Mouse (Mus musculus) C2C12 (cell line): ENCODE measurements around the gene Map3k4. TPM values are rescaled to one million over a fixed set of nuclear protein-coding genes. Genes with fewer than 3 reads are reported as not detected.

Experiments
- H3K27me3 ChIP-seq: one replicate; pipeline ENCODE4 v1.6.1; 2011; ENCODE audit not compliant: control insufficient read depth, insufficient read depth, insufficient read length
- H3K36me3 ChIP-seq: one replicate; pipeline ENCODE4 v1.6.1; 2011; ENCODE audit not compliant: control insufficient read depth, insufficient read depth
- H3K4me3 ChIP-seq: one replicate; pipeline ENCODE4 v1.5.1; 2011; ENCODE audit warnings: mild to moderate bottlenecking, control low read depth; ENCODE audit not compliant: poor library complexity, insufficient read depth, severe bottlenecking
- H3K79me2 ChIP-seq: one replicate; pipeline ENCODE4 v1.6.1; 2011; ENCODE audit not compliant: control insufficient read depth, insufficient read depth
- H3K79me3 ChIP-seq: one replicate; pipeline ENCODE4 v1.6.1; 2011; ENCODE audit warnings: low read depth, control low read depth
- H3ac ChIP-seq: one replicate; pipeline ENCODE3; 2011; ENCODE audit warnings: low read depth; ENCODE audit not compliant: control insufficient read depth, insufficient read length
- CEBPB ChIP-seq: IDR thresholded peaks from one replicate; pipeline ENCODE4 v1.6.1; 2011; ENCODE audit warnings: low read depth, mild to moderate bottlenecking, control low read depth, moderate library complexity
- CTCF ChIP-seq: IDR thresholded peaks from one replicate; pipeline ENCODE4 v1.5.1; 2011; ENCODE audit not compliant: control insufficient read depth, insufficient read depth, insufficient read length
- FOSL1 ChIP-seq: IDR thresholded peaks from one replicate; pipeline ENCODE4 v1.8.0; 2011; ENCODE audit warnings: mild to moderate bottlenecking, low read length; ENCODE audit not compliant: poor library complexity, insufficient read depth, severe bottlenecking
- MAX ChIP-seq: IDR thresholded peaks from one replicate; pipeline ENCODE4 v1.6.1; 2011; ENCODE audit warnings: mild to moderate bottlenecking, control low read depth
- MYOD1 ChIP-seq: IDR thresholded peaks from one replicate; pipeline ENCODE4 v1.6.1; 2011; ENCODE audit warnings: low read depth; ENCODE audit not compliant: control insufficient read depth, insufficient read length
- MYOG ChIP-seq: IDR thresholded peaks from one replicate; pipeline ENCODE4 v1.6.1; 2011; ENCODE audit not compliant: control insufficient read depth, insufficient read length; ENCODE audit errors: extremely low read depth
- USF1 ChIP-seq: IDR thresholded peaks from one replicate; pipeline ENCODE4 v1.6.1; 2011; ENCODE audit warnings: low read depth, mild to moderate bottlenecking, control low read depth, moderate library complexity
- polyA plus RNA-seq: library from polyadenylated mRNA; unstranded; fragments of >200 nt; fragmentation: generic; extraction: Trizol; gene quantifications from one replicate; pipeline ENCODE4 v1.2.1, GENCODE M21; 2012; ENCODE audit warnings: missing spikeins

Map3k4 gene
- polyA plus RNA-seq, 1 experiment, result 20.9 TPM

GRCm38 (mm10) chr17:12288871-12289270 is 29.7 kb downstream of the Map3k4 start:
- Histone ChIP-seq H3K4me3 (no peak overlapping the region), H3K27me3 (no peaks in the 10 kb centered on the region)
- TF ChIP-seq FOSL1 (no peak), MYOD1 (no peak), MYOG (no peak), USF1 (no peak), CTCF (no peak), MAX (no peak), CEBPB (no peak)

DNA sequence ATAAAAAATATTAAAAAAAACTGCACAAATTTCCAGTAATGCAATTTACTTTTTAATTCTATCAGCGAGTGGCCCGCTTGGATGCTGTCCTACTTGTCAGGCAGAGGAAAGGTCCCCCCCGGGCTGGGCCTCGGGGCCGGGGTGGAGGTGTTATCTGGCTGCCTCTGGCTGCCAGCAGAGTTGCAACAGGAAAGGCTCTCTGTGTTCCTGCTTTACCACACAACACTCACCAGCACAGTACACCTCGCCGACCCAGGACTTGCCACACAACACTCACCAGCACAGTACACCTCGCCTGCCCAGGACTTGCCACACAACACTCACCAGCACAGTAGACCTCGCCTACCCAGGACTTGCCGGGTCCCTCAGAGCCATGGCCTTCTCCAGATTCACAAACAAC is 38.8 kb downstream of the Map3k4 start:
- H3K79me2 ChIP-seq, result peaks cover 47% of the 10 kb centered on the region
- peaks cover 5% of the 10 kb centered on the region for H3K36me3 ChIP-seq
- no peak overlapping the region for H3K4me3 ChIP-seq

More at GRCm38 (mm10) chr17:12288871-12289270, 29.7 kb downstream of the Map3k4 start:
- Histone ChIP-seq H3K36me3 (no peaks in the 10 kb centered on the region), H3ac (no peak overlapping the region), H3K79me2 (peaks cover 37% of the 10 kb centered on the region), H3K79me3 (peaks cover 3% of the 10 kb centered on the region)

DNA sequence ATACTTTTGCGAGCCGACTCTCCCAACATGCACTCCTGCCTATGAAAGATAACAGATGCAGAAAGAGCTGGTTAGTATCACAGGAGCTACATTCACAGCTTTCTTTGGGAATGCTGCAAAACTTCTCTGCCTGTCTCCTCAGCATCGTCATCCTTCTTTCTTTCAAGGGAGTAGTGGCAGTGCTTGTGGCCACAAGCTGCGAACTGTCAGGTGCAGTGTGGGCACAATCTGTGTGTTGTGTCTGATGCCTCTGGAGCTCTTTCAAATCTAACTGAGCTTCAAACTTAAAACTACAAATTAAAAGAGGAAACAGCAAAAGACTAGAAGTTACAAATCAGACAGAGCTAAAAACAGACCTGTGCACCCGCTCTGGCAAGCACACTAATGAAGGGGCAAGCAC is 40.5 kb downstream of the Map3k4 start:
- Histone ChIP-seq H3K79me3 (peaks cover 11% of the 10 kb centered on the region), H3K79me2 (peaks cover 41% of the 10 kb centered on the region), H3K36me3 (peaks cover 5% of the 10 kb centered on the region), H3ac (no peak overlapping the region), H3K4me3 (no peak overlapping the region), H3K27me3 (no peaks in the 10 kb centered on the region)
- TF ChIP-seq MAX (no peak), MYOD1 (no peak), USF1 (no peak)

More for the DNA sequence above, 38.8 kb downstream of the Map3k4 start:
- Histone ChIP-seq H3K27me3 (no peaks in the 10 kb centered on the region), H3K79me3 (peaks cover 11% of the 10 kb centered on the region), H3ac (no peak overlapping the region)
- TF ChIP-seq CEBPB (no peak), FOSL1 (no peak), MAX (no peak), MYOG (no peak), USF1 (no peak), CTCF (no peak), MYOD1 (no peak)

- Histone ChIP-seq H3K79me3 (peaks cover 9% of the 10 kb centered on the region), H3ac (no peak overlapping the region), H3K4me3 (no peak overlapping the region), H3K27me3 (no peaks in the 10 kb centered on the region), H3K79me2 (peaks cover 34% of the 10 kb centered on the region), H3K36me3 (peaks cover 5% of the 10 kb centered on the region)
- no peak for TF ChIP-seq CEBPB
These were observed 41.3 kb downstream of the Map3k4 start for GRCm38 (mm10) chr17:12277297-12277696.

DNA sequence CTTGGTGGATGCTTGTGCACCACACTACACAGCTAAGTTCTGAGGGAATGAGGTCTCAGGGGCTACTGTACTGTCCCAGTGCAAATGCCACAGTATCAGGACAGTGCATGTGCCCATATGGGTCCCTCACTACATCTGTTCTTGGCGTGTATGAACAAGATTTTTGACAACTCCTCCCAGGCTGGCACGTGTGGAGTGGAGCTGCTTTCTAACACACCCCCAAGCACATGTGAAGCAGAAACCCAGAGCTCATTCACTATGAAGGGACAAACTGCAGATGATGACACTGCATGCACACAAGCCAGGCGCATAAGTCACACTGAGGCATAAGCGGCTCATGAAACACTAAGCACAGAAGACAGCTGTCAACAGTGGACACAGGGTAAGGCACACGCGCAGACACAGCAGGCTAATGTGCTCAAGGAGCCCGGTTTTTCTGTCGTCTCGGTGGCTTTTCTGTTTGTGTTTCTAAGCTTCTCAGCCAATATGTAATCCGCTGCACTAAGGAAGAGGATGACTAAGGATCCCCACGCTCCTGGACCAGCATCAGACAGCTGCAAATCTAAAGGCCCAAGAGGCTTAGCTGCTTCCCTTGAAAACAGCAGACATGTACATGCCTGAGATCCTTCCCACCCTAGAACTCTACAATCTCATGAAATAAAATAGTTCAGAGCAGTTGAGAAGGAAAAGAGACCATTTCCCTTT is 41.9 kb downstream of the Map3k4 start:
- Histone ChIP-seq H3K36me3 (peaks cover 12% of the 10 kb centered on the region), H3K27me3 (no peaks in the 10 kb centered on the region), H3K79me2 (peaks cover 27% of the 10 kb centered on the region), H3ac (peak overlapping the region; percentile 42), H3K4me3 (no peak overlapping the region), H3K79me3 (peaks cover 9% of the 10 kb centered on the region)
- TF ChIP-seq MYOD1 (peak; percentile 27), FOSL1 (no peak), MYOG (no peak)

- H3K27me3 ChIP-seq, result no peaks in the 10 kb centered on the region
- H3ac ChIP-seq, result no peak overlapping the region
- TF ChIP-seq CEBPB (no peak), MAX (peak; percentile 45)
- peaks cover 18% of the 10 kb centered on the region for H3K79me2 ChIP-seq
- peaks cover 9% of the 10 kb centered on the region for H3K79me3 ChIP-seq
- H3K4me3 ChIP-seq, result no peak overlapping the region
- H3K36me3 ChIP-seq, result peaks cover 18% of the 10 kb centered on the region
These were observed 42.8 kb downstream of the Map3k4 start for GRCm38 (mm10) chr17:12275756-12276155.
